Mouse (Mus musculus) left cerebral cortex, postnatal 25 days (tissue): ENCODE measurements around the gene Lypd6. TPM values are rescaled to one million over a fixed set of nuclear protein-coding genes. Genes with fewer than 3 reads are reported as not detected.

Source experiments
- total RNA-seq, 2 experiments: library from RNA; stranded (reverse); gene quantifications; 2 replicates each; pipeline ENCODE4 v1.2.3; 2021

The Lypd6 gene
- total RNA-seq, 2 experiments from 2014 or later = 20.3 to 23.8 TPM

Other genes starting within 250 kb of the Lypd6 start
- 10 to 100 TPM; 55.5 to 57.5 TPM for gene Mmadhc, start 230.4 kb downstream of the Lypd6 start, total RNA-seq